Mouse (Mus musculus) CH12.LX (cell line): ENCODE measurements around the gene Atp5g1. TPM values are rescaled to one million over a fixed set of nuclear protein-coding genes. Genes with fewer than 3 reads are reported as not detected.

Experiments
- DNase-seq: peaks from one replicate; pipeline ENCODE4 v3.0.0-alpha.2; 2013; ENCODE audit errors: extremely low read depth
- H3K27ac ChIP-seq: 2 replicates; pipeline ENCODE4 v1.5.1; 2012; ENCODE audit warnings: low read depth, mild to moderate bottlenecking, control low read depth, moderate library complexity; ENCODE audit not compliant: insufficient read depth
- H3K27me3 ChIP-seq: replicated peaks from 2 replicates; pipeline ENCODE3; 2012; ENCODE audit warnings: inconsistent platforms
- H3K36me3 ChIP-seq, 2 experiments: replicated peaks in 1 of 2; 2 replicates each; pipeline versions ENCODE3 to v1.6.1; 2012; ENCODE audit warnings: inconsistent platforms in 1 of 2, low read length in 1 of 2, mild to moderate bottlenecking in 1 of 2, mixed read lengths in 1 of 2, moderate library complexity in 1 of 2; ENCODE audit not compliant: control insufficient read depth in 1 of 2, insufficient read depth in 1 of 2
- H3K4me1 ChIP-seq, 2 experiments: 2 replicates each; pipeline ENCODE4 v1.6.1; 2012; ENCODE audit warnings: inconsistent platforms in 1 of 2, moderate library complexity in 1 of 2; ENCODE audit not compliant: insufficient read depth in 2 of 2, control insufficient read depth in 1 of 2
- H3K4me2 ChIP-seq: 2 replicates; pipeline ENCODE4 v1.6.1; 2012; ENCODE audit warnings: low read depth, mild to moderate bottlenecking, control low read depth; ENCODE audit not compliant: poor library complexity, insufficient read depth, severe bottlenecking
- H3K4me3 ChIP-seq, 3 experiments: fragments of 150-350 bp in 1 of 3; sonication (generic) in 1 of 3; replicated peaks in 1 of 3; 2 replicates each; pipeline versions ENCODE3 to v1.5.1; 2011 to 2012; ENCODE audit warnings: low read depth in 2 of 3, low read length in 2 of 3, mild to moderate bottlenecking in 2 of 3, moderate library complexity in 2 of 3, control low read depth in 1 of 3, improper control_type of control experiment in 1 of 3, inconsistent platforms in 1 of 3, mixed read lengths in 1 of 3; ENCODE audit not compliant: poor library complexity in 1 of 3
- H3K79me2 ChIP-seq: replicated peaks from 2 replicates; pipeline ENCODE4 v1.6.1; 2012; ENCODE audit warnings: mild to moderate bottlenecking, moderate library complexity; ENCODE audit not compliant: control insufficient read depth, poor library complexity, insufficient read depth, severe bottlenecking; ENCODE audit errors: extremely low read depth
- H3K9ac ChIP-seq: 2 replicates; pipeline ENCODE4 v1.6.1; 2012; ENCODE audit warnings: low read depth, mild to moderate bottlenecking, control low read depth, moderate library complexity; ENCODE audit not compliant: insufficient read depth
- H3K9me3 ChIP-seq: replicated peaks from 2 replicates; pipeline ENCODE3; 2012; ENCODE audit warnings: low read length, inconsistent platforms, mixed read lengths
- BHLHE40 ChIP-seq: IDR thresholded peaks from 2 replicates; pipeline ENCODE4 v1.6.1; 2011; ENCODE audit warnings: mild to moderate bottlenecking, low read depth, low read length, improper control_type of control experiment
- CHD1 ChIP-seq: IDR thresholded peaks from 2 replicates; pipeline ENCODE4 v1.6.1; 2012; ENCODE audit warnings: low read depth, low read length, improper control_type of control experiment, inconsistent platforms
- CHD2 ChIP-seq: IDR thresholded peaks from 2 replicates; pipeline ENCODE4 v1.6.1; 2011; ENCODE audit warnings: low read length, improper control_type of control experiment
- CTCF ChIP-seq, 2 experiments: IDR thresholded peaks in 1 of 2; conservative IDR thresholded peaks in 1 of 2; 2 replicates each; pipeline ENCODE4 v1.5.1; 2011 to 2012; ENCODE audit warnings: low read depth in 2 of 2, low read length in 2 of 2, improper control_type of control experiment in 1 of 2, inconsistent platforms in 1 of 2, mild to moderate bottlenecking in 1 of 2, moderate library complexity in 1 of 2
- E2F4 ChIP-seq: IDR thresholded peaks from 2 replicates; pipeline ENCODE4 v1.6.1; 2011; ENCODE audit warnings: low read depth, low read length, improper control_type of control experiment; ENCODE audit not compliant: insufficient replicate concordance
- ELF1 ChIP-seq: IDR thresholded peaks from 2 replicates; pipeline ENCODE4 v1.6.1; 2014; ENCODE audit warnings: low read depth, mild to moderate bottlenecking, inconsistent platforms, low read length, improper control_type of control experiment
- EP300 ChIP-seq: IDR thresholded peaks from 2 replicates; pipeline ENCODE4 v1.6.1; 2011; ENCODE audit warnings: low read length, improper control_type of control experiment
- ETS1 ChIP-seq: conservative IDR thresholded peaks from 2 replicates; pipeline ENCODE4 v1.6.1; 2012; ENCODE audit warnings: low read depth, mild to moderate bottlenecking, inconsistent platforms, low read length, improper control_type of control experiment, moderate library complexity
- GABPA ChIP-seq: IDR thresholded peaks from 2 replicates; pipeline ENCODE4 v1.6.1; 2012; ENCODE audit warnings: low read depth, low read length, improper control_type of control experiment, inconsistent platforms; ENCODE audit not compliant: insufficient replicate concordance
- HCFC1 ChIP-seq: IDR thresholded peaks from 2 replicates; pipeline ENCODE4 v1.6.1; 2012; ENCODE audit warnings: low read depth, mild to moderate bottlenecking, inconsistent platforms, low read length, improper control_type of control experiment
- IRF4 ChIP-seq: IDR thresholded peaks from 2 replicates; pipeline ENCODE4 v1.6.1; 2014; ENCODE audit warnings: low read depth, mild to moderate bottlenecking, inconsistent platforms, low read length, improper control_type of control experiment
- JUN ChIP-seq: IDR thresholded peaks from 2 replicates; pipeline ENCODE4 v1.6.1; 2011; ENCODE audit warnings: low read depth, mild to moderate bottlenecking, low read length, improper control_type of control experiment, moderate library complexity; ENCODE audit not compliant: insufficient read depth
- JUND ChIP-seq: conservative IDR thresholded peaks from 2 replicates; pipeline ENCODE4 v1.6.1; 2011; ENCODE audit warnings: low read depth, low read length, improper control_type of control experiment
- KAT2A ChIP-seq: IDR thresholded peaks from 2 replicates; pipeline ENCODE4 v1.6.1; 2012; ENCODE audit warnings: low read length, improper control_type of control experiment, inconsistent platforms; ENCODE audit not compliant: insufficient replicate concordance
- MAFK ChIP-seq: IDR thresholded peaks from 2 replicates; pipeline ENCODE4 v1.6.1; 2011; ENCODE audit warnings: low read length, improper control_type of control experiment; ENCODE audit not compliant: insufficient replicate concordance
- MAX ChIP-seq: IDR thresholded peaks from 2 replicates; pipeline ENCODE4 v1.6.1; 2011; ENCODE audit warnings: low read length, improper control_type of control experiment
- MAZ ChIP-seq: IDR thresholded peaks from 2 replicates; pipeline ENCODE4 v1.6.1; 2012; ENCODE audit warnings: low read depth, mild to moderate bottlenecking, inconsistent platforms, low read length, improper control_type of control experiment, moderate library complexity
- MEF2A ChIP-seq: IDR thresholded peaks from 2 replicates; pipeline ENCODE4 v1.6.1; 2014; ENCODE audit warnings: low read depth, mild to moderate bottlenecking, inconsistent platforms, low read length, improper control_type of control experiment, borderline replicate concordance
- MXI1 ChIP-seq: IDR thresholded peaks from 2 replicates; pipeline ENCODE4 v1.6.1; 2011; ENCODE audit warnings: mild to moderate bottlenecking, low read depth, low read length, improper control_type of control experiment
- MYC ChIP-seq: IDR thresholded peaks from 2 replicates; pipeline ENCODE4 v1.6.1; 2011; ENCODE audit warnings: low read depth, mild to moderate bottlenecking, improper control_type of control experiment, low read length
- NELFE ChIP-seq: IDR thresholded peaks from 2 replicates; pipeline ENCODE4 v1.6.1; 2011; ENCODE audit warnings: low read depth, low read length, improper control_type of control experiment
- NRF1 ChIP-seq: IDR thresholded peaks from 2 replicates; pipeline ENCODE4 v1.6.1; 2014; ENCODE audit warnings: low read depth, mild to moderate bottlenecking, inconsistent platforms, low read length, improper control_type of control experiment, moderate library complexity
- PAX5 ChIP-seq: IDR thresholded peaks from 2 replicates; pipeline ENCODE4 v1.6.1; 2012; ENCODE audit warnings: low read length, inconsistent platforms, mixed read lengths
- POLR2A ChIP-seq: IDR thresholded peaks from 2 replicates; pipeline ENCODE4 v1.6.1; 2011; ENCODE audit warnings: low read depth, mild to moderate bottlenecking, improper control_type of control experiment, low read length
- POLR2AphosphoS2 ChIP-seq: IDR thresholded peaks from 2 replicates; pipeline ENCODE4 v1.6.1; 2011; ENCODE audit warnings: low read depth, low read length, improper control_type of control experiment
- RAD21 ChIP-seq: IDR thresholded peaks from 2 replicates; pipeline ENCODE4 v1.6.1; 2011; ENCODE audit warnings: low read depth, mild to moderate bottlenecking, low read length, improper control_type of control experiment, moderate library complexity
- RCOR1 ChIP-seq: conservative IDR thresholded peaks from 2 replicates; pipeline ENCODE4 v1.6.1; 2012; ENCODE audit warnings: low read depth, mild to moderate bottlenecking, inconsistent platforms, low read length, improper control_type of control experiment
- SIN3A ChIP-seq: IDR thresholded peaks from 2 replicates; pipeline ENCODE4 v1.6.1; 2012; ENCODE audit warnings: low read length, improper control_type of control experiment, inconsistent platforms
- SMC3 ChIP-seq: IDR thresholded peaks from 2 replicates; pipeline ENCODE4 v1.6.1; 2011; ENCODE audit warnings: low read depth, low read length, improper control_type of control experiment
- TBP ChIP-seq: conservative IDR thresholded peaks from 2 replicates; pipeline ENCODE4 v1.6.1; 2011; ENCODE audit warnings: low read depth, low read length, improper control_type of control experiment
- TCF12 ChIP-seq: IDR thresholded peaks from 2 replicates; pipeline ENCODE4 v1.6.1; 2014; ENCODE audit warnings: low read depth, mild to moderate bottlenecking, inconsistent platforms, low read length, improper control_type of control experiment
- UBTF ChIP-seq: IDR thresholded peaks from 2 replicates; pipeline ENCODE4 v1.6.1; 2012; ENCODE audit warnings: low read depth, mild to moderate bottlenecking, inconsistent platforms, low read length, improper control_type of control experiment, moderate library complexity
- USF1 ChIP-seq: IDR thresholded peaks from 2 replicates; pipeline ENCODE4 v1.6.1; 2014; ENCODE audit warnings: low read depth, mild to moderate bottlenecking, inconsistent platforms, low read length, improper control_type of control experiment
- USF2 ChIP-seq: conservative IDR thresholded peaks from 2 replicates; pipeline ENCODE4 v1.6.1; 2011; ENCODE audit warnings: low read depth, low read length, improper control_type of control experiment
- ZC3H11A ChIP-seq: IDR thresholded peaks from 2 replicates; pipeline ENCODE4 v1.6.1; 2012; ENCODE audit warnings: low read depth, mild to moderate bottlenecking, inconsistent platforms, low read length, improper control_type of control experiment
- ZKSCAN1 ChIP-seq: IDR thresholded peaks from 2 replicates; pipeline ENCODE4 v1.6.1; 2012; ENCODE audit warnings: low read depth, inconsistent platforms, low read length, improper control_type of control experiment, borderline replicate concordance
- ZMIZ1 ChIP-seq: IDR thresholded peaks from 2 replicates; pipeline ENCODE4 v1.6.1; 2012; ENCODE audit warnings: low read depth, mild to moderate bottlenecking, inconsistent platforms, low read length, improper control_type of control experiment
- ZNF384 ChIP-seq: IDR thresholded peaks from 2 replicates; pipeline ENCODE4 v1.6.1; 2012; ENCODE audit warnings: low read depth, low read length, improper control_type of control experiment, inconsistent platforms
- dilution Hi-C: fragments of 300-500 bp; cut with MboI; formaldehyde crosslinking; loops from 2 replicates; pipeline ENCODE4 v1.14.3; 2020; ENCODE audit warnings: low sequenced_read_pairs; ENCODE audit not compliant: extremely low pct_unique_long_range_greater_than_20kb, extremely low pct_ligation_motif_present
- in situ Hi-C: fragments of 300-500 bp; cut with MboI; formaldehyde crosslinking; loops from 3 replicates; pipeline ENCODE4 v1.14.3; 2019; ENCODE audit warnings: low sequenced_read_pairs, low pct_ligation_motif_present, low pct_unique_long_range_greater_than_20kb, mixed read lengths
- polyA plus RNA-seq: library from polyadenylated mRNA; unstranded; fragments of >175 nt; gene quantifications from 2 replicates; pipeline ENCODE4 v1.2.1, GENCODE M21; 2012; ENCODE audit warnings: low read depth; ENCODE audit not compliant: insufficient read length
- total RNA-seq, 2 experiments: library from RNA; depleted of rRNA; stranded (reverse); fragments of 300-350 nt in 1 of 2; fragments of >200 nt in 1 of 2; gene quantifications; 2 replicates each; pipeline ENCODE4 v1.2.3; 2012 to 2014

Atp5g1 gene
- total RNA-seq (2012; rRNA removed) (851 and 995 TPM in 2 replicates), total RNA-seq (2014; rRNA removed) (669 and 778 TPM in 2 replicates), polyA plus RNA-seq (788 and 969 TPM in 2 replicates)

DNA sequence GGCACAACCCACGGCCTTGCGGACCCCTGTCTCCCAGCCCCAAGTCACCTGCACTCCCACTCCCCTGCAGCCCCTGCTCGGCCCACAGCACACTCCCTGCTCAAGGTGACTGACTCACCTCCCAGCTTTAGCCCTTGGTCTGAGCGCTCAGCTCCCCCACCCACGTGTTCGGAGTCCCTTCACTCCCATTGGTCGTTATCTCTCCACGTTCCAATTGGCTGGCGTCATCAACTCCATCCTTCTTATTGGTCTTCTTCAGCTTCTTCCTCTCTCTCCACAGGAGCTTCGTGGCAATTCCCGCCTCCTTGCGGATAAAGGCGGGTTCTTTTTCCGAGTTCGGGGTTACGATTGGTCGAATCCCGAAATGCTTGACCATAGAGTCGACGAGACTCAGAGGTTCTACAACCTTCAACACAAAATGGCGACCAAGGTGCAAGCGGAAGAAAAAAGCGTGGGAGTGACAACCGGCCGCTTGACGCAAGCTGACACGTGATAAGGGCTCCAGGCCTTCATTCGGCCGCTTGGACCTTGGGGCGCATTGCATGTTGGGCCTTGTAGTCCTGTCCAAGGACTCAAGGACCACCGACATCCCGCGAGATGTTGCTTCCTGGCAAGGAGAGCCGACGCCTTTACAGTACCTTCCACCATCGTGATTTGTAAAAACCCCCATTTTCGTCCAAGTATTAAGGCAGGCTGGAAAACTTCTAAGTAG, at the start of gene Atp5g1:
Gene Atp5g1, minus strand, starts transcription at position 162 of the 712 bp plus-strand sequence.
- Histone ChIP-seq H3K4me2 (peak within 1 kb of the TSS; percentile 87), H3K36me3 (peaks cover 17 to 27% of the 10 kb centered on the region in 2 experiments), H3K9me3 (no peaks in the 10 kb centered on the region), H3K4me1 (peaks cover 7 to 24% of the 10 kb centered on the region in 2 experiments), H3K9ac (peak within 1 kb of the TSS; percentile 86), H3K27ac (peak within 1 kb of the TSS; percentile 30; the same call in 1 of the 2 replicates), H3K4me3 (peak within 1 kb of the TSS; percentile 66 to 85 (median 68)), H3K79me2 (peaks cover 17% of the 10 kb centered on the region), H3K27me3 (no peaks in the 10 kb centered on the region)
- DNase-seq: peak; percentile 100
- dilution Hi-C loops (no loop called here), in situ Hi-C loops (no loop called here)
- TF ChIP-seq JUND (peak; percentile 33; the same call in 1 of the 2 replicates), SIN3A (peak; percentile 93), ELF1 (peak; percentile 93), GABPA (peak; percentile 67; the same call in 1 of the 2 replicates), USF1 (peak; percentile 89), MAX (peak; percentile 99), MEF2A (peak; percentile 83), PAX5 (no peak), POLR2AphosphoS2 (peak; percentile 98), RCOR1 (no peak), ZC3H11A (no peak), MXI1 (peak; percentile 99), MYC (peak; percentile 98), USF2 (peak; percentile 82), HCFC1 (peak; percentile 94), RAD21 (no peak), UBTF (no peak), CHD2 (peak; percentile 98), IRF4 (peak; percentile 57; the same call in 1 of the 2 replicates), MAFK (no peak), SMC3 (no peak), NELFE (peak; percentile 99), ZNF384 (peak; percentile 74), JUN (peak; percentile 20; the same call in 1 of the 2 replicates), EP300 (no peak), ZMIZ1 (peak; percentile 96), MAZ (0 out of 2 replicates have a peak, but pooled peaks have one; percentile 63), BHLHE40 (peak; percentile 73), TCF12 (peak; percentile 91), KAT2A (peak; percentile 95), TBP (peak; percentile 93), CTCF (conservative IDR thresholded peaks at IDR 0.05 in 1 of 2, IDR thresholded peaks at IDR 0.05 in 1 of 2; ENCODE audit: low read depth in 2 of 2, low read length in 2 of 2) (no peak), NRF1 (peak; percentile 63), CHD1 (no peak), ZKSCAN1 (no peak), E2F4 (peak; percentile 82; the same call in 1 of the 2 replicates), POLR2A (peak; percentile 96), ETS1 (peak; percentile 30; the same call in 1 of the 2 replicates)
